Mouse (Mus musculus) brain, embryonic 18.5 days (tissue): ENCODE data around the gene Car14.
A peak's percentile ranks its signal among the peaks of the same experiment; 100 is the strongest.
"Not testable (repeated sequence)": the region's sequence is repeated elsewhere in the genome, so short reads cannot be mapped to it uniquely, and the experiment has no call there.

Source experiments
- DNase-seq: peaks from one replicate; pipeline ENCODE4 v3.0.0-alpha.2; 2012; ENCODE audit warnings: low read depth, low spot score

Car14 gene

DNA sequence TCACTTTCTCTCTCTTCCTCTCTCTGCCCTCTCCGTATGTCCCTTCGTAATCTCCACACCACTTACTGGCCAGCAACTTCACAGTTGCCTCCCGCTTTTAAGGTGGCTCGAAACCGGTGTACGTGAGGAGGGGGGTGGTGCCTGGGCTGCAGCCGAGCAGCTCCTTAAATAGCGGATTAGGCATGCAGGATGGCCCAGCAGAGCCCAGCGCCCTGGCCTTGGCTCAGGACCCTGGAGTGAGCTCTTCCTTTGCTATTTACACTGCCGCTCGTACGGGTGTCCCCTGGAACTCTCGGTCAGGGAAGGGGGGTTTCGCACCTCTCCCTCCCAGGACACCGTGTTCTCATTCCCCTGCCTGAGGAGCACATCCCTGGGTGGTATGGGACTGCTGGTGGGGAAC is at the start of gene Car14:
Gene Car14, minus strand, starts transcription at position 124 of the 400 bp plus-strand sequence.
- DNase-seq, result no peak

- no peak for DNase-seq
These were observed 49.0 kb upstream of the Car14 start for GRCm38 (mm10) chr3:95953522-95953921.

GRCm38 (mm10) chr3:95953023-95953422 is 48.5 kb upstream of the Car14 start:
- DNase-seq, result no peak

GRCm38 (mm10) chr3:95951566-95951965 is 47.1 kb upstream of the Car14 start:
- DNase-seq, result not testable (repeated sequence)

GRCm38 (mm10) chr3:95950763-95951551 is 46.5 kb upstream of the Car14 start:
- DNase-seq, result peak; percentile 87

GRCm38 (mm10) chr3:95948325-95948724 is 43.8 kb upstream of the Car14 start:
- DNase-seq, result no peak

DNA sequence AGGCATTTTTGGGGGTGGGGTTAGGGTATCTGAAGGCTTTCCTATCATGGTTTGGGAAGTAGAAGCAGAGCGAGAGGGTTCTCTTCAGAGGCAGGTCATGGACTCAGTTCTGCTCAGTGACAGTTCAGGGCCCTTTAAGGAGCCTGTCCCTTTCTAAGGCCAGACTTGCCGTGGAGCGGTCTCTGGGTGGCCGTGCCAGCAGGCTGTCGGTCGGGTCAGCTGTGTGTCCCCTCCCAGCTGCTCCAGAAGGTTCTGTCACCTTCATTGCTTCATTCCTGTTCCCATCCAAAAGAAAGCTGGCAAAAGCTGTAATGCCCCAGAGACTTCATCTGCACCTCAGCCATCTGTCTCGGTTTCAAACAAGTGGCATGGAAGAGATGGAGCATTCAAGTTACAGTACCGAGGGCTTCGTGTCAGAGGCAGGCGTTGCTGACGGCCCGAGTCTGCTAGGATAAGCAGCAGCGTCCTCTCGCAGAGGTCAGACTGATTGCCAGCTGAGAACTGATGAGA is 41.3 kb upstream of the Car14 start:
- DNase-seq, result no peak

DNA sequence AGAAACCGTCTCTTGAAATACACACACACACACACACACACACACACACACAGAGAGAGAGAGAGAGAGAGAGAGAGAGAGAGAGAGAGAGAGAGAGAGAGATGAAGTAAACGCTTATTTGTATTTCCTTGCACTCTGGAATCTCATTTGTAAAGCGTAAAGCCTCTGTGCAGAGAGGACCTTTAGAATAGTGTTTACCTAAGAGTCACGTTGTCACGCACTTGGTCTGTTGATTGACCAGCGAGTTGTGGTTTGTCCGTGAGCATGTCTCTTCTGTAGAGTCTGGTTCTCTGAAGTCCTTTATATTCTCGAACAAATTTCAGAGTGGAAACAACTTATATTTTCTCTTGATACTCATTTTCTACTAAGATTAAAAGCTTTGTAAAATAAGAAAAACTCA is 40.3 kb upstream of the Car14 start:
- DNase-seq, result no peak

GRCm38 (mm10) chr3:95943226-95943625 is 38.7 kb upstream of the Car14 start:
- no peak for DNase-seq

DNA sequence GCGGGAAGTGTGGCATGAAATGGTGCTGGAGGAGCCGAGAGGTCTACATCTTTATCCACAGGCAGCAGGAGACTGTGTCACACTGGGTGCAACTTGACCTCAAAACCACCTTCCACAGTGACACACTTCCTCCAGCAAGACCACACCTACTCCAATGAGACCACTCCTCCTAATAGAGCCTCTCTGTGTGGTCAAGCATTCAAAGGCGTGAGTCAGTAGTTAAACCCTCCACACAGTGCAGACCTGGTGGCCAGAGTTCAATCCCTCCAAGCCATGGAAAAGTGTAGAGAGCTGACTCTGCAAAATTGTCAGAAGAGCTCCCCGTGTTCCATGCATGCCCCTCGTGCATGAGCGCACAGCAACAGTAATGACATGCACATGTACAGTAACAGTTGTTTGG is 38.3 kb upstream of the Car14 start:
- DNase-seq, result no peak

- no peak for DNase-seq
These were observed 34.3 kb upstream of the Car14 start for GRCm38 (mm10) chr3:95938835-95939234.

- DNase-seq, result no peak
These were observed 33.7 kb upstream of the Car14 start for GRCm38 (mm10) chr3:95938217-95938616.

DNA sequence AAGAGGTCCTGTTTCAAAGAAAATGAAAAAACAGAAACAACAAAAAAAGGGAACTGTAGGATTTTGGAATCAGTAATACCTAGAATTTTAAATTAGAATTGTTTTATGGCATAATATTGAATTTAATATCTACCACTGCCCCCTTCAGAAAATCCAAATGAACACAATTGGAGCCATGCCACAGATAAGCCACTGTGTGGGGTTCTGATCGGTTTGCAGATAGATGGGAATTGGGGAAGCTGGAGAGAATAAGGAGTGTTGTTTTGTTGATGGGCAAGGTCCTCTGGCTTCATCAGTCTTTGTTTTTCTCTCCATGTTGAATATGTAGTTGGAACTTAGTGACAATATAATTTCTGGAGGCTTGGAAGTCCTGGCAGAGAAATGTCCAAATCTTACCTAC is 30.0 kb upstream of the Car14 start:
- DNase-seq, result no peak

DNA sequence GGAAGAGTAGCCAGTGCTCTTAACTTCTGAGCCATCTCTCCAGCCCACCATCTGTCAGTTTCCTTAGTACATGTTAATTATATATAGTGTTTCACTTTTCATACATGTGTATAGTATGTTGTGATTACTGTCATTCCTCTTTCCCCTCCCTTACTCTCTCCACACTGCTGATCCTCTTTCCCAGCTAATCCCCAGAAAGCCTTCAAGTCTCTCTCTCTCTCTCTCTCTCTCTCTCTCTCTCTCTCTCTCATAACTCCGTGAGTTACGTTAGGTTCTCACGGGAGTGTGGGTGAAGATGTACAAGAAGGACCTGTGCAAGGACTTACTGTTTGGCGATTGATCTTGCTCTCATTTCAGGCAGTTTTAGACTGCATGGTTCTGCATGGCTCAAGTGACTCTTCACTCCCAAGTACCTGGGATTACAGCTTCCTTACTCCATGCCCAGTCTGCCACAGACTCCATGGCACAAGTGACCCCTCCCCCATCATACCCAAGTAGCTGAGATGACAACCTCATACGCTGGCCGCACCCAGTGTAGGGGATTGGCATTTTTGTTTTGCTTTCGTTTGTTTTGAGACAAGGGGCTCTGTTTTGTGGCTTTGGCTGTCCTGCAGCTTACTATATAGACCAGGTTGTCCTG is 28.7 kb upstream of the Car14 start:
- no peak for DNase-seq

GRCm38 (mm10) chr3:95932566-95932965 is 28.1 kb upstream of the Car14 start:
- DNase-seq, result no peak

DNA sequence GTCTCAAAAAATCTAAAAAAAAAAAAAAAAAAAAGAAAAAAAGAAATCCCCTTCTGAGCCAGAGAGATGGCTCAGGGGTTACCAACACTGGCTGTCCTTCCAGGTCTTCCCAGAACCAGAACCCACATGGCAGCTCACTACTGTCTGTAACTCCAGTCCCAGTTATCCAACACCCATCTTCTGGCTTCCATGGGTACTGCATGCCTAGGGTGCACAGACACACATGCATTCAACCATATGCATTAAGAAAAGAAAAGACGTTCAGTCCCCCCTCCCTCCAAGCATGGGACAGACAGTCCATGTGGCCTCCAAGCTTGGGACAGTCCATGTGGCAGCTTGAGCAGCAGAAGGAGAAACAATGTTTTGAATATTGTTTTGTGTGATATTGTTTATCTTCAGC is 27.7 kb upstream of the Car14 start:
- DNase-seq, result no peak

DNA sequence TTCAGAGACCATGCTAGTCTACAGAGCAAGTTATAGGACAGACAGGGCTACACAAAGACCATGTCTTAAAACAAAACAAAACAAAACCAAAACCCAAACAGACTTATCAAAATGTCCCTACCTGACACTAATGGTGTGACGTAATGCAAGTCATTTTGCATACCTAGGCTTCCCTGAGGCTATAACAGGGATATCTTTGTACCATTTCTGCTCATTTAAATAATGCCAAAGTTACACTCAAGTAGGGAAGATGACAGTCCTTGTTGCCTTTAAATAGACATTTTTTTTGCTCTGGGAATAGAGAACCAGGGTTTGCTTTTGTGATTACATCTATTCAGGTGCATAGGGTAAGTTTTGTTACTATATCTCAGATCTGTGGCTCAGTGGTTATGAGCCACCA is 27.0 kb upstream of the Car14 start:
- no peak for DNase-seq

DNA sequence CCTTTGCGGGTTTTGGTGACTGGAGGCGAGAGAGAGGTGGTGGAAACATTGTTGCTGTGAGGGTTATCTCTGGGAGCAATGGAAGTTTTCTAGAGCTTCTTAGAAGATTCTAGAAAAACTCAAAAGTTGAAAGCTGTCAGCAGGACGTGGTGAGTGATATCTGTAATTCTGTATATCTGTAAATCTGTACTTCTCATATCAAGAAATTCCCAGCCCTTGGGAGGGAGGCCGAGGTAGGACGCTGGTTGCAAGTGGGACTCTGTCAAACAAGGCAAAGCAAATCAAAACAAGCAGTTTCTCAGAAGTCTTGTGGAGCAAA is 25.9 kb upstream of the Car14 start:
- DNase-seq, result no peak

DNA sequence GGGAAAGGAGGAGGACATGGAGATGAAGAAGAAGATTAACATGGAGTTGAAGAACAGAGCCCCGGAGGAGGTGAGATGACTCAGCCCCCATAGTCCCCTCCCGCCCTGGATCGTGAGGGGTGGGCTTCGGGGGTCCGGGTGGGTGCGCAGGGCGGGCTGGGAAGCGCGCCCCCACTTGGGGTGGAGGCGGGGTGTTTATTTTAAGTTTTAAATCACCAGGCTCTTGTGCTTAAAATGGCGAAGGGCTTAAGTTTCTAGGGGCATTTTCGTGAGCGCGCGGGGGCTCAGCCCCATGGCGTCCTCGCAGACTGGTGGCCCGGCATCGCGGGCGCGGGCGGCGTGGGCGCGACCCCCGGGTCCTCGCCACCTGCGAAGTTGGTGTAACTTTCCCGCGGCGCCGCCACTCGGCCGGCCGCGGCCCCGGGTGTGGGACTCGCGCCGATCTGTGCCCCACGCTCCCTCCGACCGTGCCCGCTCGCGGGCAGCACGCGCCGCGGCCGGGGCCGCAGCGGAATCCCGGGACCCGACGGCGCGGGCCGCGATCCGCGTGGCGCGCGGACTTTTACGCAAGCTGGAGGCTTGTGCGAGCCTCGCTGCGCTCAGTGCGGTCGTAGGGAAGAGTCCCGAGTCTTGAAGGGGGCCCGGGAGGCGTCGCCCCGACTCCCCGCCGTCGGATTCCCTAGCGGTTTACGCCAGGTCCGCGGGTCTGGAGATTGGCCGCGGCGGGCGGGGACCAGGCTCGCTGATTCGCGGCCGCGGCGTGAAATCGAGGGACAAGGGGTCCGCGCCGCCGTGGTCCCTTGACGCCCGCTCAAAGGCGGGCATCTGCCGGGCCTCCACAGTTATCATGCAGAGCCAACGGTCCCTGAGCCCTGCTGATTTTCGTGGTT is 25.3 kb upstream of the Car14 start:
- no peak for DNase-seq

GRCm38 (mm10) chr3:95928658-95929503 is 24.4 kb upstream of the Car14 start, which contains the start of gene Anp32e:
TSS of gene Anp32e (plus strand) at chr3:95929246.
- peak; percentile 99 for DNase-seq

DNA sequence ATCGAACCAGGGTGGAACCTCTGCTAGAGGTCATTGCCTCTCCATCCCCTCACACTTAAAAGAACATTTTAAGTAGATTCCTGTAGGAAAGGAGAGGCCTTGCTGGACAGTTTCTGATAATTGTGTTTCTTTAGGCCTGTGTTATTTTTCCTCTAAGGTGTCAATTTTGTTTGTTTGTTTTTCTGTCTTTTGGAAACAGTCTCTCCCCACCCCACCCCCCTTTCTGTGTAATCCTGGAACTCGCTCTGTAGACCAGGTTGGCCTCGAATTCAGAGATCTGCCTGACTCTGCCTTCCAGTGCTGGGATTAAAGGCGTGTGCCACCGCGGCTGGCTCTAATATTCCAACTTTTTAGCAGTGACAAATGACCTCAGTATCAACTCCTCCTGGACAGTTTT is 23.8 kb upstream of the Car14 start:
- no peak for DNase-seq
